Mouse (Mus musculus): ENCODE data around the gene Tcf19.

Gene Tcf19

GRCm38 (mm10) chr17:35516652-35517500 is at the start of gene Tcf19, which contains the start of gene Cchcr1:
TSS of gene Tcf19 (minus strand) at chr17:35516824.
TSS of gene Cchcr1 (plus strand) at chr17:35517100.
- DNase-seq (ENCODE audit: low read depth) = peak; percentile 97

DNA sequence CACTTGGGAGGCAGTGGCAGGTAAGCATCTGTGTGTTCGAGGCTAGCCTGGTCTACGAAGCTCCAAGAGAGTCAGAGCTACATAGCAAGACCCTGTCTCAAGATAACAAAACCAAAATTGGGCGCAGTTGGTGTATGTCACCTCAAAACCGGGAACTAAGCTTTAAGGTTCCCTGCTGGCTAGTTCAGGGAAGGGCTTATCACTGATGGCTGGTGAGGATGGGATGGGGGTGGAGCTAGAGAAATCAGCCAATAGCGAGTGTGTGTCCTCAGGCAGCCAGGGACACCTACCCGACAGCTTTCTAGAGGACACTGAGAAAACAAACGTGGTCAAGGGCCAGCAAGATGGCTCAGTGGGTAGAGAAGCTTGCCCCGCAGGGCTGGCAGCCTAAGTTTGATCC is 41.6 kb upstream of the Tcf19 start:
- DNase-seq (ENCODE audit: low read depth) = no peak

- DNase-seq (ENCODE audit: low read depth) = no peak
Observed at GRCm38 (mm10) chr17:35557351-35557750, 40.7 kb upstream of the Tcf19 start.

- peak; percentile 81 for DNase-seq (ENCODE audit: low read depth)
Observed at GRCm38 (mm10) chr17:35556812-35557211, 40.2 kb upstream of the Tcf19 start.

GRCm38 (mm10) chr17:35556186-35556765 is 39.7 kb upstream of the Tcf19 start:
- no peak for DNase-seq (ENCODE audit: low read depth)

GRCm38 (mm10) chr17:35554761-35555397 is 38.3 kb upstream of the Tcf19 start:
- DNase-seq (ENCODE audit: low read depth) = no peak

GRCm38 (mm10) chr17:35554321-35554720 is 37.7 kb upstream of the Tcf19 start:
- no peak for DNase-seq (ENCODE audit: low read depth)

- DNase-seq (ENCODE audit: low read depth) = no peak
Observed at GRCm38 (mm10) chr17:35551881-35552414, 35.3 kb upstream of the Tcf19 start, which contains the start of gene Cdsn. TSS of gene Cdsn (plus strand) at chr17:35552128.

GRCm38 (mm10) chr17:35550871-35551270 is 34.2 kb upstream of the Tcf19 start:
- DNase-seq (ENCODE audit: low read depth) = no peak

DNA sequence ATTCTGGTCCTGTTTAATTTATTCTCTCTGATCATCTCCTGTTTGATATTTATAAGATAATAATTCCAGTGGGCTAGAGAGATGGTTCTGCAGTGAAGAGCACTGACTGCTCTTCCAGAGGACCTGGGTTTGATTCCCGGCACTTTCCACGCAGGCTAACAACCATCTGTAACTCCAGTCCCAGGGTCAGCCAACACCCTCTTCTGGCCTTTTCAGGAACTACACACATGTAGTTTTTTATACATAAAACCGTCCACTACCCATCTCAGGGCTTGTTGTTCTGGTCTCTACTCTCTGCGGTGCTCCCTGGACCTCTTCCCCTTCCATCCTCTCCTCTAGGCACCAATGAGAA is 33.5 kb upstream of the Tcf19 start:
- no peak for DNase-seq (ENCODE audit: low read depth)

DNA sequence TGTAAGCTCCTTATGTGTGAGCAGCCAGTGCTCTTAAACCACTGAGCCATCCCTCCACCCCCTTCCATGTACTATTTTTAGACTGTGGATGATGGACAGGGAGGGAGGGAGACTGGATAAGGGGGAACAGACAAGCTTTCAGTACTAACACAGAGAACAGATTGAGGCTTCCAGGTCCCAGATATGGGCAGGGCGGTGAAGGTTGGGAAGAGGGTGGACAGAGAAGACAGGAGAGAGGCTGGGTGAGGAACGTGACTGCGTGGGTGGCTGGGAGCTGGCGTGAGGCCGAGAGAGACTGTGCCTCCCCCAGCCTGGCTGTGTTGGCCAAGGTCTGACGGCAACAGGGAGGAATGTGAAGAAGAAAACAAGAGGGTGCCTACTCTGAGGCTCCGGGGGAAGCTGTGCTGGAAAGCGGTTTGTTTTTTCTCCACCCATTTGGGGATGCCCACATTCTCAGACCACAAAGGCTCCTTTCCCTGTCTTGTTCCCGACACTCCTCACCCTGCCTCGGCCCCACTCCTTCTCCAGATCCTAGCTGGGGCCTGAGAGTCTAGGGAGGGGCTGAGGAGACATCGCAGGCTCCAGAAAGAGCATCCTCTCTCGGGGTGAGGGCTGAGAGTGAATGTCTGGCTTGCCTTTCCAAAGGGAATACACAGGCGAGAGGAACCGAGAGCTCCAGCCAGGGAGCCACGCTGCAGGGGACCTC is 33.0 kb upstream of the Tcf19 start:
- no peak for DNase-seq (ENCODE audit: low read depth)

DNA sequence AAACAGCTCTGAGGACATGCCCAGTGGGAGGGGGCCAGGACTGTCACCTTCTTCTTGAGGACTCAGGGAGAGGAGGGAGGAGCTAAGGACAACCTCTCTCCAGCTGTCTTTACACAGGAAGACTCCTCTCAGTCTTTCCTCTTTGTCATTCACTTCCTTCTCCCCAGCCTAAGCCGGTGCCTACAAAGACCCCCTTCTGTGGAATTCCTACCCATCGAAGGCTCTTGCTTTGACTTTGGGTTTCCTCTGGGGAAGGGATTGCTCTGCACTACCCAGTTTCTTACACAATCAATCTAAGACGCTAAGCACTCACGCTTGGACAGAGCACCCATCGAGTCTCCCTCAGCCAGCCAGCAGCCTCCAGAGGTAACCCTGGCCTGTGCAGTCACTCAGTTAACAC is 32.0 kb upstream of the Tcf19 start:
- DNase-seq (ENCODE audit: low read depth) = no peak

DNA sequence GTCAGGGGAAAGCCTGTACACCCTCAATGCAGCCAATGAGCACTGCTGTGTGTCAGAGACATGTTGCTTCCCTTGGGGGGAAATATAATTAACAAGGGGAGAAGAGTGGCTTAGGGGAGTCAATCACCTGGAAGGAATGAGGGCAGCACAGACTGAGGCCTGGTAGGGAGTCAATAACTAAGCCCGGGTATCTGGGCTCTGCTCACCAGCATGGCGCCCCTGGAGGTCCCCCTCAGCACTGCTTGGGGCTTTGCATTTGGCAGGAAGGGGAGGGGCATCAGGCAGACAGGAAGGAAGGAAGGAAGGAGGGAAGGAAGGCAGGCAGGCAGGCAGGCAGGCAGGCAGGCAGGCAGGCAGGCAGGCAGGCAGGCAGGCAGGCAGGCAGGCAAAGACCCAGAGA is 30.8 kb upstream of the Tcf19 start:
- DNase-seq (ENCODE audit: low read depth) = no peak

DNA sequence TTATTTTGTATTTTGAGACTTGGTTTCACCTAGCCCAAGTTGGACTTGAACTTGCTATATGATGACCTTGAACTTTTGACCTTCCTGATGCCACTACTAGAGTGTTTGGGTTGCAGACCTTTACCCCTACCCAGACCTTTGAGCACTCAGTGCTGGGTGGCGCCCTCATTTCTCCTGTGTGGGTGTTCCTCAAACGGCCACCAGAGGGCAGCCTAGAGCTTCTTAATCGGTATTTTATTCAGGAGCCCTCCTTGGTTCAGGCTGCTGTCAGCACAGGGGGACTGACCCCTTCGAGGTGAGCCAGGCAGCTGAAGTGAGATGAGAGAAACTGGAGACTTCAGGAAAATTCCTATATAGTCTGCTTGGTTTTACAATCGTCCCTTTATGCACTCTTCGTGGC is 28.1 kb upstream of the Tcf19 start:
- DNase-seq (ENCODE audit: low read depth) = peak; percentile 73

- no peak for DNase-seq (ENCODE audit: low read depth)
Observed at GRCm38 (mm10) chr17:35544001-35544400, 27.4 kb upstream of the Tcf19 start.

GRCm38 (mm10) chr17:35543412-35543861 is 26.8 kb upstream of the Tcf19 start:
- no peak for DNase-seq (ENCODE audit: low read depth)

GRCm38 (mm10) chr17:35542761-35543411 is 26.3 kb upstream of the Tcf19 start:
- no peak for DNase-seq (ENCODE audit: low read depth)

DNA sequence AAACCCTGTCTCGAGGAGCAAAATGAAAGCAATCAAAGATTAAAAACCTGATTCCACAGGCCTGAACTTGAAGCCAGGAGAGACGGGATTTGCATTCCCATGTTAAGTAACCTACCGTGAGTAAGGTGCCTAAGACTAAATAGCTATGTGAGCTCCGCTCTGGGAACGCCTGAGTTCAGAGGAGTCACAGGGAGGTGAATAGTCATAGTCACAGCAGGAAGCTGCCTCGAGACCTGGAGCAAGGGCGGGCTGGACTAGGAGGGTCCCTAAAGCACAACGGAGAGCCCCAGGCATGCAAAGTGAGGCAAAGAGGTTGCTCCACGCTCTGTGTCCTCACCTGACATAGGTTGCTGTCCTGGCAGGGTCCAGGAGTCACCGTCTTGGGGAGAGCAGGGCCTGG is 22.9 kb upstream of the Tcf19 start:
- no peak for DNase-seq (ENCODE audit: low read depth)

DNA sequence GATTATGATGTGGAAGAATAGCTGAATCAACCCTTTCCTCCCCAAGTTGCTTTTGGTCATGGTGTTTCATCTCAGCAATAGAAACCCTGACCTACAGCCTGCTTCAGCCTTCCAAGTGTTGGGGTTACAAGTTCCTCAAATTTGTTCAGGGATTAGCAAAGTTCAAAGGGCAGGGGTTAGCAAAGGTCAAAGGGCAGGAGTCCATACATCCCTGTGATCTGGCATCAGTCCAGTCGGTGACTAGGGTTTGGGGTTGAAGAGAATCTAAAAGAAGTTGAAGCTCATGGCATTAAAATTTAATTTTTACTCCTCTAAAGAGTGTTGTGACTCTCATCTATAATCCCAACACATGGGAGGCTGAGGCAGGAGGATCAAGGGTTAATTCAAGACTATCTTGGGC is 21.9 kb upstream of the Tcf19 start:
- no peak for DNase-seq (ENCODE audit: low read depth)

GRCm38 (mm10) chr17:35537421-35537820 is 20.8 kb upstream of the Tcf19 start:
- DNase-seq (ENCODE audit: low read depth) = no peak

DNA sequence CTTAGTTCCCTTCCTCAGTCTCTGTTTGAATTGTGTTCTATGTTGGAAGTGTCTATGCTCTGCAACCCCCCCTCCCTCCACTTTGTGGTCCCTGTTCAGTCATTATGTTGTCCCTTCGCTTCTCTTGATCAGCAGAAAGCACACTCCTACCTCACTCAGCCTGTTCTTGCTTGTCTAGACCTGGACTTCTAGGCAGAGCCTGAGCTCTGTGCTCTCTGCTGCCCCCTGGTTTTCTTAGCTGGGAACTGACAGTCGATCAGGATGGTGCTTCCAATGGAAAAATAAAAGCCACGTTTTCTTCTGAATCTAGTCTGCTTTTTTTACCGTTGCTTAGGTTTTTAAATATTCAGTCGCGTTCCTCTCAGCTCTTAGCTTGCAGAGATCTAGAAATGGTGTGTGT is 17.7 kb upstream of the Tcf19 start:
- peak; percentile 85 for DNase-seq (ENCODE audit: low read depth)

GRCm38 (mm10) chr17:35532901-35533300 is 16.3 kb upstream of the Tcf19 start, which contains the start of gene Psors1c2:
TSS of gene Psors1c2 (plus strand) at chr17:35533201.
- DNase-seq (ENCODE audit: low read depth) = no peak
